Mouse (Mus musculus): ENCODE results near the gene Hormad2.

DNA sequence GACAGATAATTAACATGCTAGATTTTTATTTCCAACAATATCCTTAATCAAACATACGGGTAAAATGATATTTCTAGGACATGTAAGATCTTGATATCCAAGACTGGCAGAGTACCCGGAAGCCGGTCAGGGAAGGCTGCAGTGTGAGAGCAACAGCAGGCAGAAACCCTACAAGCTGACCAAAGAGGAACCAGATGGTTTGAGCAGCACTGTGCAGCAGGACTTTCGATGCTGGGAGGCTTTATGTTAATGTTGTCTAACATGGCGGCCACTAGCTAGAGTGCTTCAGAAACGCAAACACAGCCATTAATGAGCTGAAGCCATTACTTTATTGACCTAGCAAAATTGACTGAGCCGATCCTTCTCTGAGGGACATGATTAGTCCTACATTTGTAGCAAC is 58.6 kb downstream of the Hormad2 start:
- TF ChIP-seq POLR2A (IDR thresholded peaks at IDR 0.05; ENCODE audit: control insufficient read depth, low read depth, low read length) (no peak), CTCF (IDR thresholded peaks at IDR 0.05; ENCODE audit: control insufficient read depth, insufficient read depth, insufficient replicate concordance, low read depth, low read length) (no peak)

Measured in testis, adult 2 months (tissue).